Mouse (Mus musculus) myocyte (in vitro differentiated cells): ENCODE results near the gene Sec24c.

Experiments used
- CEBPB ChIP-seq: IDR thresholded peaks from 2 replicates; pipeline ENCODE4 v1.6.1; 2011; ENCODE audit warnings: mild to moderate bottlenecking, moderate library complexity; ENCODE audit not compliant: poor library complexity, insufficient read depth, severe bottlenecking
- E2F4 ChIP-seq: IDR thresholded peaks from one replicate; pipeline ENCODE4 v1.6.1; 2011; ENCODE audit warnings: mild to moderate bottlenecking, control low read depth, moderate library complexity; ENCODE audit not compliant: insufficient read depth
- MAX ChIP-seq: IDR thresholded peaks from one replicate; pipeline ENCODE4 v1.6.1; 2011; ENCODE audit warnings: low read depth, mild to moderate bottlenecking, control low read depth
- MYOD1 ChIP-seq, 3 experiments: IDR thresholded peaks; one replicate each; pipeline ENCODE4 v1.6.1; 2011; ENCODE audit warnings: control low read depth in 2 of 3, low read depth in 2 of 3, mild to moderate bottlenecking in 2 of 3, moderate library complexity in 1 of 3; ENCODE audit not compliant: insufficient read length in 2 of 3, control insufficient read depth in 1 of 3
- MYOG ChIP-seq, 3 experiments: IDR thresholded peaks; one replicate each; pipeline ENCODE4 v1.6.1; 2011; ENCODE audit warnings: control low read depth in 2 of 3, low read depth in 2 of 3, mild to moderate bottlenecking in 2 of 3; ENCODE audit not compliant: insufficient read length in 2 of 3, control insufficient read depth in 1 of 3, insufficient read depth in 1 of 3
- POLR2A ChIP-seq: IDR thresholded peaks from one replicate; pipeline ENCODE4 v1.6.1; 2011; ENCODE audit warnings: low read depth, mild to moderate bottlenecking, control low read depth, moderate library complexity; ENCODE audit not compliant: insufficient read length
- SRF ChIP-seq: IDR thresholded peaks from one replicate; pipeline ENCODE4 v1.6.1; 2011; ENCODE audit warnings: low read depth; ENCODE audit not compliant: control insufficient read depth, insufficient read length
- USF1 ChIP-seq: IDR thresholded peaks from one replicate; pipeline ENCODE4 v1.6.1; 2011; ENCODE audit warnings: low read depth, mild to moderate bottlenecking, control low read depth, moderate library complexity

DNA sequence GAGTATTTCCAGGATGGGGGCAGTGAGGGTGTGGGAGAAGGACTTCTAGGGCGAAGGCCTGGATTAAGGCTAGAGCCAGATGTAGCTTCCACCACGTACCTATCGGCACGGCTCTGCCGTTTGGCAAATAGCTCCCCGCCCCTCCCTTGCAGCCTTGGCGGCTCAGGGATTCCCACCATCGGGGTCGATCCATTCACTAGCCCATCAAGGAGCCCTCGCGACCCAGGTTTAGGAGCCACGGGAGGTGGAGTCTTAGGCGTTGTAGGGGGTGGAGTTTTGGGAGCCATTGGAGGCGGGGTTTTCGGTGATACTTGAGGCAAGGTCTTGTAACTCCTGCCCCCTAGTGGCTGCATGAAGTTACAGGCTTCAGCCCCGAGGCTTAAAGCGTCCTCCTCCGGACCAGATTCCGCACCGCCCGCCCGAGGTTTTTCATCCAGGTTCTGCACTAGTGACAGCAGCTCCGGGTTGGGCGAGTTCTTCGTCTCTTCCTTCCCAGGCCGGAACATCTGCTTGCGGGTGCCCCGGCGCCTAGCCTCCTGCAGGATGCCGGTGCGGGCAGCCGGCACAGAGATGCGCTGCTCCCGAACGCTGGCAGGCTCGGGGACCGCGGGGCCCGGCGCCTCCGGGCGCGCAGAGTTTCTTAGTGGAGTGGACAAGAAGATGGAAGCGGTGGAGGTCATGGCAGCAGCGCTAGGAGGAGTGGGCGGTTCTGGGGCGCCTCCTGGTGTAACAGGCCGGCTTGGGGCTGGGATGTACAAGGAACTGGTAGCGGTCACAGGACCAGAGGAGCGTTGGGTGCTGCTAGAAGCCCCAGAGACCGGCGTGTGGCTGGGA is 13.1 kb upstream of the Sec24c start:
- TF ChIP-seq E2F4 (no peak), USF1 (no peak), MYOD1 (IDR thresholded peaks at IDR 0.05; ENCODE audit: control insufficient read depth in 1 of 3, insufficient read length in 2 of 3, low read depth in 2 of 3) (peak in 1 of 3 experiments; percentile 16), POLR2A (peak; percentile 58), CEBPB (no peak), MYOG (IDR thresholded peaks at IDR 0.05; ENCODE audit: control insufficient read depth in 1 of 3, insufficient read depth in 1 of 3, insufficient read length in 2 of 3, low read depth in 2 of 3) (peak in 1 of 3 experiments; percentile 7), MAX (no peak), SRF (no peak)
